Mouse (Mus musculus) mesoderm, embryonic 11.5 days (tissue): Measurements from ENCODE around the gene Abcb1a.
"Not testable (repeated sequence)": the region's sequence is repeated elsewhere in the genome, so short reads cannot be mapped to it uniquely, and the experiment has no call there.

Experiments used
- DNase-seq: peaks from one replicate; pipeline ENCODE4 v3.0.0-alpha.2; 2012; ENCODE audit warnings: low read depth, low spot score

Gene Abcb1a

DNA sequence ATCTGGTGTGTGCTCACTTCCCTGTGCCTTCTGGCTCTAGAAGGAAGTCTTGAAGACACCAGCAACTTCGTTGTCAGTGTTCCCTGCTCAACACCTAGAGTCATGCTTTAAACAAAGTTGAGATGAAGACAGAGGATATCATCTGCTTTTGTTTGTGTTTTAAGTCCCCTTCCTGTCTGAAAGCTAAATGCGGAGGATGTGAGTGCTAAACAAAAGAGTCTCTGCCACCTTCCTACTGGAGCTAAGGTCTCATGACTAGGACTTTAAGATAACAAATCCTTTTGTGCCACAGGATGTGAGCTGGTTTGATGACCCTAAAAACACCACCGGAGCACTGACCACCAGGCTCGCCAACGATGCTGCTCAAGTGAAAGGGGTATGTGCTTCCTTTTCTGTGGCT is 63.0 kb downstream of the Abcb1a start:
- no peak for DNase-seq

DNA sequence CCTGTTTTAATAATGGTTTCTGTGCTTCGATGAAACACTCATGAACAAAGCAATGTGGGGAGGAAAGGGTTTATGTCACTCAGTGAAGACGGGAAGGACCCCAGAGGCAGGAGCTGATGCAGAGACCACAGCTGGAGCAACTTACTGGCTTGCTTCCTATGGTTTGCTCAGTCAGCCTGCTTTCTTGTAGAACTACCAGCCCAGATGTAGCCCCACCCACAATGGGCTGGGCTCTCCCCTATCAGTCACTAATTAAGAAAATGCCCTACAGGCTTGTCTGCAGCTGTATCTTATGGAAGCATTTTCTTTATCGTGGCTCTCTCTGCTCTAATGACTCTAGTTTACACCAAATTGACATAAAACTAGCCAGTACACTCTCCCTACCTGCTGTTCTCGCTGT is 67.9 kb downstream of the Abcb1a start:
- DNase-seq: no peak

DNA sequence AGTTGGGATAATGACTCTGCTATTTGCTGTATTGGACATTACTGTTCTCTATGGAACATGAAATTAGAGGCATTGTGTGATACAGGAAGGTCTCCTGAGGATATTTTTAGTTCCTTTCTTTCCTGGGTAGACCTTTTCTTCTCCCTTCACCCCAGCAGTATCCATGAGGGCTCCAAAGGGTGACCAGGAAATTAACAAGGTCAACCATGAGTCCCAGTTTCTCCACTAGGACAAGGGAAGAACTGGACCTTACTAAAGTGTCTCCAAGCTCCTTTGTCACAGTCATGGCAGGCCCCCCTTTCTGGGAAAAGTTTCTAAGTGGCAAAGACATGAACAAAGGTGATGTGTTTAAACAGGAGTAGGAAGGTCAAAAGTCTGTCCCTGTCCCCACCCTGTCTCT is 72.8 kb downstream of the Abcb1a start:
- DNase-seq: no peak

DNA sequence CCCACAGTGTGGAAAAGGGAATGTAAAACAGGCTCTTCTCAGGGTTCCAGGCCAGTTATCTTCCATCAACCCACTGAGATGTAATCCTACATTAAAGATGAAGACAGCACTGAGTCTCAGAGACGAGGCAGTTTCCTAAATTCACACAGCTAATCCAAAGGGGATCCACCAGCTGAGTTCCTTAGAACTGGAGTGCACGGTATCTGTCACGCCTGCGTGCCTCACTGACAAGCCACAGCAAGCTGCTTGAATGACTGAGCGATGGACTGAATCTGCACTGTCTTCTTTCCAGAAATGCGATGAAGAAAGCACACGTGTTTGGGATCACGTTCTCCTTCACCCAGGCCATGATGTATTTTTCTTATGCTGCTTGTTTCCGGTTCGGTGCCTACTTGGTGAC is 73.4 kb downstream of the Abcb1a start:
- DNase-seq: not testable (repeated sequence)

DNA sequence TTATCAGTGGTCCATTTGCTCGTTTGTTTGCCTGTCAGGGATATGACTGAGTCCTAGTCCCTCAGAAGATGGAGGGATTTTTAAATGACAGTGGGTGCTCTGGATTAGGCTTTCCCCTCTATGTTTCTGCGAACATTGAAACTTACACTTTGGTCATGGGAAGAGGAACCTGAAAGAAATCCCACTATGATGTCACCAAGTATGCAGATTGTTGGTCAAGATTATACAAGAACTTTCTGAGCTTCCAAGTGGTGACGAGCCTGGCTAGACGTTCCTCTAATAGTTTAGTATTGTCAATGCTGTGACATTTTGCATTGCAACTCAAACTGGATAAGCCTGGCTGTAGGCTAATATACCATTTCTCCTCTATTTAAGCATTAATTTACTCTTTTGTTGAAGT is 76.5 kb downstream of the Abcb1a start:
- DNase-seq: no peak

DNA sequence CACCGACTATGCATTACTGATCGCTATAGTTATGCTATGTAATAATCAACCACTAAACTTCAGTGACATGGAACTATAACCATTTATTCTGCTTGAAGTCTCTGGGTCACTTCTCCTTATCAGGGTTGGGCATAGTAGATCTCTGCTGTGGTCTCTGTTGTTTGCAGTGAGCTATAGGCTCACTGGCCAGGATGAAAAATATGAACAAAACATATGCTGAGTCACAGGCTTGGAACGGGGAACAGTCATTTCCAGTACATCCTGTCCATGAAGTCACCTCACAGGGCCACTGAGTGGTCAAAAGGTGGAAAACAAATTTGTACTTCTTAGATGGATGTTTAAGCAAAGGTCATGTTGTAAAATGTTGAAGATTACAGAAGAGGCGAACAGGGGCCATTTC is 77.2 kb downstream of the Abcb1a start:
- no peak for DNase-seq

DNA sequence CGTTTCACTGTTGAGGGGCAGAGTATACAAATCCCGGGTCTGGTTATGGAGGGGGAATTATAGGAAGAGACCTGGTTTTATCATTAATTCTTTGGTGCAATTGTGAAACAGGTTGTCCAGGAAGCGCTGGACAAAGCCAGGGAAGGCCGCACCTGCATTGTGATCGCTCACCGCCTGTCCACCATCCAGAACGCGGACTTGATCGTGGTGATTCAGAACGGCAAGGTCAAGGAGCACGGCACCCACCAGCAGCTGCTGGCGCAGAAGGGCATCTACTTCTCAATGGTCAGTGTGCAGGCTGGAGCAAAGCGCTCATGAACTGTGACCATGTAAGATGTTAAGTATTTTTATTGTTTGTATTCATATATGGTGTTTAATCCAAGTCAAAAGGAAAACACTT is 87.4 kb downstream of the Abcb1a start:
- not testable (repeated sequence) for DNase-seq

DNA sequence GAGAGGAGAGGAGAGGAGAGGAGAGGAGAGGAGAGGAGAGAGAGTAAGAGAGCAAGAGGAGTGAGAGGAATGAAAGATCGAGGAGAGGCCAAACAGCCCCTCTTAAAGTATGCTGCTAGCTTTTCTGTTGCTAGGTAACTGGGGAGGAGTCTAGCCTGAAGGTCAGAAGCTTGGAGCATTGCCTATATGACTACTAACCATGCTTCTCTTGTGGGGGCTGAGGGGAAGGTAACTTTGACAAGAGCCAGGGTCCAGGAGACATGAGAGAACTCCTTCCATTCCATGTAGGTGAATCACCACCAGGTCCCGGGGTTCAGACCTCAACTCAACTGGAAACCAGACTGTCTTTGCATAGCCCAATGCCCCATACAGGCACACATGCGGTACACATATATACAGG is 113.0 kb downstream of the Abcb1a start:
- no peak for DNase-seq

DNA sequence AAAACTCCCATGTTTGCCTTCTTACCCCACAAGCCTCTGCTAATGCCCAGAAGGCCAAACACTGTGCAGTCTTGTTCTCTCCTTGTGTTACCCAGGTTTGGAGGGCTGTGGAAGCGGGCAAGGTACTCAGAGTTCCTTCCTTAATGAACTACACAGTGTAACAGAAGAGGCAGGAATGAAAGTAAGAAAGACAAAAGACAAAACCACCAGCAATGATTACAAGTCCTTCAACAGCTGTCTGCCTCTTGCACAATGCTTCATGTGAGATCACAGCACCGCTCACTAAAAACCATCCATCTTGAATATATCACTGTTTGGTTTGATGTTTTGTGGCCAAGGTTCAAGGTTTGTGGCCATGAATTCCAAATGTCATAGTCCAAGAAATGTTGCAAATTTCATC is 118.4 kb downstream of the Abcb1a start:
- DNase-seq: no peak

DNA sequence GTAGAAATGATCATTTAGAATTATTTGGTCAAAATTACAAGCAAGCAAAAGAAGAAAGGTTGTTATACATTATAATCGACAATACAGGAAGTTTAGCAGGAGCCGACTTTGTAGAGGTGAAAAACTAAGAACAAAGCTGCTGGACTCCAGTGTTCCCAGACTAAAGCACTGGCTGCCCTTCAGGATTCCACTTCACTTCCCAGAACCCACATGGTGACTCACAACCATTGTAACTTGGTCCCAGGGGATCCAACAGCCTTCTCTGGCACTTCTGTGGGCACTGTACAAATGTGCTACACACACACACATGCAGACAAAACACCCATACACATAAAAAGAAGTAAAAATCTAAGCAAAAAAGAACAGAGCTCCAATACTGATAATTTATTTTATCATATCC is 118.9 kb downstream of the Abcb1a start:
- no peak for DNase-seq

DNA sequence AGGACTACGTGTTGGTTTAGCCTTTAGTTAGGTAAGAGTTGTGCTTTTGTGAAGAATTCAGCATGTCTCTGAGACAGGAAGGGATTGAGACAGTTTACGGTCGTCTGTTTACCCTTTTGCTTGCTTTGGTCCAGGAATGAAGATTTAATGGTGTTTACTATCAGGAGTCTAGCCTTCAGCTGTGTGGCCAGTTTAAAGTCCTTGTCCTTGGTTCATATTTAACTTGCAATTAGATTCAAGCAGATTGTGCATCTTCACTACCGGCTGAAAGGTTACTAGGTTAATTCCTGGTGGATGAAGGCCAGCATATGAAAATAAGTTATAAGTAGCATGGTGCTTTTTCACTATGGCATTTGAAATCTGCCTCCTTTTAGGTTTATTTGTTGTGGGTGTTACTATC is 132.4 kb downstream of the Abcb1a start:
- no peak for DNase-seq
